In the genomic region with DNA sequence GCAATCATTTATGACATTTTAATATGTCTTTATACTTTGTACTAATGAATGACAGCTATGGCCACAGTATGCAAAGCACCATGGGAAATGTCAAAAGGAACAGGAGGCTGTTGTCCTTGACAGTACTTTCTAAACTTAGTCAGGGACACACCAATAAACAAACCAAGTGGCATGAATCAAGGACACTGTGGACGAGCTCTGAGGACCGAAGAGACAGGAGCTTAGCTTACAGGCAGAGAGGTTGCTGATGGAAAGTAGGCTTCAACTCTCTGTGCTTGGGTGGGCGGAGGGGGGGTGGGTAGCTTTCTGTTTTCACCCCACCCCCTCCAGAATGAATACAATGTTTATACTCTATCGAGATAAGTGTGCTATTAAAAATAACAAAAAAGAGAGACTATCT, we compare ENCODE assay signal across 21 mouse cellular contexts.
"Had no signal": no experiment of that assay in that cellular context is flagged by ENCODE, and none has a peak within 500 bp of the region (broad histone marks: within the 10 kb centered on the region; RNA-seq: fewer than 3 reads in every experiment).

No protein-coding gene starts in this region.

- H3K9me3 ChIP-seq: limb, embryonic 10.5 days; limb, embryonic 13.5 days; liver, embryonic 12.5 days; liver, embryonic 15.5 days; lung, embryonic 15.5 days; stomach, embryonic 15.5 days had no signal

- H3K4me2 ChIP-seq: limb, embryonic 13.5 days; liver, embryonic 12.5 days; liver, embryonic 15.5 days; lung, embryonic 15.5 days; midbrain, embryonic 11.5 days; stomach, embryonic 15.5 days had no signal

- H3K9ac ChIP-seq: limb, embryonic 13.5 days; liver, embryonic 12.5 days; liver, embryonic 15.5 days; lung, embryonic 15.5 days; stomach, embryonic 15.5 days had no signal

- H3K27me3 ChIP-seq: limb, embryonic 13.5 days; liver, embryonic 12.5 days; liver, embryonic 15.5 days; lung, embryonic 15.5 days; stomach, embryonic 15.5 days had no signal

- H3K27ac ChIP-seq: limb, embryonic 10.5 days; limb, embryonic 13.5 days; liver, embryonic 12.5 days; liver, embryonic 15.5 days; lung, embryonic 15.5 days; stomach, embryonic 15.5 days had no signal

- H3K36me3 ChIP-seq: limb, embryonic 10.5 days; limb, embryonic 13.5 days; liver, embryonic 12.5 days; lung, embryonic 15.5 days; stomach, embryonic 15.5 days had no signal

- DNase-seq: kidney, adult 9 months; kidney, postnatal 14 days; kidney, postnatal 4 days; liver; lung, adult 18-20 months; lung, postnatal 10 days; lung, postnatal 4 days; midbrain, embryonic 14.5 days; right cerebral cortex, adult 18-20 months; right cerebral cortex, postnatal 14 days; right cerebral cortex, postnatal 4 days; spleen, adult 18-20 months; thymus, postnatal 14 days; thymus, postnatal 4 days had no signal

- H3K4me3 ChIP-seq: limb, embryonic 10.5 days; limb, embryonic 13.5 days; liver, embryonic 12.5 days; liver, embryonic 15.5 days; lung, embryonic 15.5 days; stomach, embryonic 15.5 days had no signal

- ATAC-seq: liver, embryonic 12.5 days had no signal

- H3K4me1 ChIP-seq: lung, embryonic 15.5 days had no signal
